Mouse (Mus musculus) adipocyte (in vitro differentiated cells): ENCODE measurements around the gene Kank2.
"Not testable (repeated sequence)": the region's sequence is repeated elsewhere in the genome, so short reads cannot be mapped to it uniquely, and the experiment has no call there.

ENCODE experiments used
- DNase-seq: peaks from one replicate; pipeline ENCODE4 v3.0.0-alpha.2; 2016; ENCODE audit warnings: low spot score

The Kank2 gene

DNA sequence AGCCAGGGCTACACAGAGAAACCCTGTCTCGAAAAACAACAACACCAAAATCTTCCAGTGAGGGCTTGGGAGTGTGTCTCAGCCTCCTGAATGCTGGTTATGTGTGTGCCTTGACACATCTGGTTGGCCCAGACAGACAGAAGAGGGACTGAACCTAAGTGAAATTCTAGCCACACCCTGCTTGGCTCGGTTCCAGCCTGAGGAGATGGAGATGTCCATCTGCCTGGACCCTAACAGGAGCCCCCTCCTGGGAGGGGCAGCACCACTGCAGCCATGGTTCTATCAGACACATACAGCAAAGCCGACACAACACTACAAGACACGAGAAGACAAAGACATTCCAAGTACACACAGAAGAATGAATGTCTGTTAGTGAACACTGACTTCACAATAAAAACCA lies 19.6 kb upstream of the Kank2 start:
- DNase-seq: no peak

DNA sequence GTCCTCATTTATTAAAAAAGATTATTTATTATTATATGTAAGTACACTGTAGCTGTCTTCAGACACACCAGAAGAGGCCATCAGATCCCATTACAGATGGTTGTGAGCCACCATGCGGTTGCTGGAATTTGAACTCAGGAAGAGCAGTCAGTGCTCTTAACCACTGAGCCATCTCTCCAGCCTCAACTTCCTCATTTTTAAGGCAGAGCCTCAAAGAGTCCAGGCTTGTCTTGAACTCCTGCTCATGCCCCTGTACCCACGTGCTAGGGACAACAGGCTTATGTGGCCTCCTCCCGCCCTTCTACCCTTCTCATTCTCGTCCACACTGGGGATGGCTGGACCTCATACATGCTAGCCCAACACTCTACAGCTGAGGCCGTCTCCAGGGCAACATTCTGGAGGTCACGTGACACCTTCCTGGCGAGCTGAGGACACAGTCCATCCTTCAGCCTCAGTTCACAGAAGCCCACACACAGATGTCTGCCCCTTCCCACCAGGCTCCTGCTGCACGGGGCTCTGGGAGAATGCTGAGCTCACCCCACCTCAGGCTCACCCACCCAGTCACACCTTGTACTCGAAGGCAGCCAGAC lies 18.3 kb upstream of the Kank2 start:
- no peak for DNase-seq

DNA sequence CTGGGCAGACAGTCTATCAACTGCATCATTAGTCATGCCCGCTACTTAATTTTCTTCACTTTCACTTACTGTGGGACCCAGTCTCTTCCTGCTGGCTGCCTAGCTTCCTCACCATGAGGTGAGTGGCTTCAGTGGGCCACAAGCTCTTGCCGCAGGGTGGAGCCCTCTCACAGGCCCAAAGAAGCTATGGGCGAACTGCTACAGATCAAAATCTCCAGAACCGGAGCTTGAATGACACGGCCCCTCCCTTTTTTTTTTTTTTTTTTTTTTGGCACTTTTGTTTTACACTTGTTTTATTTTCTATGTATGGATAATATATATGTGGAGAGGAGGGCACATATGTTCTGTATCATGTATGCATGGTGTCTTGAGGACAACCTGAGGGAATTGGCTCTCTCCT lies 12.6 kb upstream of the Kank2 start:
- DNase-seq: no peak

DNA sequence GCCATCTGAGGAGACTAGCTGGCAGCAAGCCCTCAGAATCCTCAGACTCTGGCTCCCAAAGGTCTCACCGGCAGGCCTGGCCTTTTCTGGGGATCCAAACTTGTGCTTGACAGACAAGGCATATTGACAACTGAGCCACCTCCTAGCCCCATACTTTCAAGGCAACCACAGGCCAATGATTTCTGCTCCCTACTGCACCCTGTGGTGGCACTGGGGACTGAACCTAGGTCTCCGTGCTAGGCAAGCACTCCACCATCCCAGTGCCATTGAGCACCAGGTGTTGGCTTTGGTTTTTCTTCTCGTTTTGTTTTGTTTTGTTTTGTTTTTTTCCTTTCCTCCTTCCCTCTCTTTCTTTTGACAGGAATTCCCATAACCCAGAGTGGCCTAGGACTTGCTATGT lies 10.0 kb upstream of the Kank2 start:
- peak; percentile 37 for DNase-seq

DNA sequence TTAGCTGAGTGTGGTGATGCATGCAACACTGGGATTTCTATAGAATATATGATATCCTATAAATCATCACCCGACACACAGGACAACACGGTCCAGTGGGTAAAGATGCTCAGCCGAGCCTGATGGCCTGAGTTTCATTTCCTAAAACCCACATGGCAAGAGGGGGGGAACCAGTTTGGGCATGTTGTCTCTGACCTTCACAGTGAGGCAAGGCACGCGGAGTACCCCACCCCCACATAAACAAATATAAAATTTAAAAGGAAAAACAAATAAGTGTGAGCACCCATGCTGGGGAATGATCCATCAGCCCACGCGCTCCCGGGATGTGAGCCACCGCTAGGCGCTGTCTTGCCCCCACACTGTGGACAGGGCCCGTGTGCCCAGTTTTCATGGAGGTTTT lies 8.4 kb upstream of the Kank2 start:
- no peak for DNase-seq

DNA sequence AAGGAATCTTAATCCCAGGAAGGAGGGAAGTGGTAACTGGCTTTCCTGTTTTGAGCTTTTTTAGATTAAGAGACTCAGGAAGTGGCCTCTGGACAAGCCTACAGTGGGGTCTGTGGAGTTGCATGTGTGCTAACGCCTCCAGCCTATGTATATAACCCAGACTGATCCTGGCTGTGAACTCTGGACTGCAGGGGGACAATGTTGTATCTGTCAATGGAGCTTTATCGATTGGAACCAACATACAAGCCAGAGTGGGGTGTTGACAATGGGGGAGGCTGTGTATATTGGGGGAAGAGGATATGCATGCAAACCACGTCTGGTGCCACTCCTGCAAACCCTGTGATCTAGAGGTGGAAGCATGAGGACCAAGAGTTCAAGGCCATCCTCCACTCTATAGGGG lies 7.8 kb upstream of the Kank2 start:
- no peak for DNase-seq

DNA sequence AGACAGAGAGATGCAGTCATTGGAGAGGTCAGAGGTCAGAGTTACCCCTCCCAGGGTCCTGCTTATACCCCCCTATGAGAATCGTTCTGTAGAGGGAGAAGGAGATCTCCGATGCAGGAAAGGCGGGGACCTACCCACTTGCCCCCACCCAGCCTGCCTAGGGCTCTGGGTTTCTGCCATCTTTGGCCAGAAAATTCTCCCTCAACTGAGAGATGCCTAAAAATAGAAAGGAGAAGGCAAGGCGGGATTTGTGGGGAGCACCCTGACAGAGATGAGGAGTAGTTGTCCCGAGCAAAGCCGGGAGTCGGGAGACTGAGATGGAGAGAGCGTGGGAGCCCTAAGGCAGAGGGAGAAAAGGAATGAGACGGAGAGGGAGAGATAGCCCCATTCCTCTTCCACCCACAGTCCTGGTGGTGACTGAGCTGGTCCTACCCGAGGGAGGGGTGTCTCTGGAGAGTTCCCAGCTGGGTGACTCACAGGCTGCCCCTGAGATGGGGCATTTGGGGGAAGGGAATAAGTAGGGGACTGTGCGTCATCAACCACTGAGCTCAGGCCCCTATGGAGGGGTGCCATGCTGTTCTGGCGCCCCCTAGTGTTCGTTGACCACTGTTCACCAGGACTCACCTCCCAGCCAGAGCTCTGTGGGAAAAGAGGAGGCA lies 5.6 kb upstream of the Kank2 start:
- peak; percentile 86 for DNase-seq

DNA sequence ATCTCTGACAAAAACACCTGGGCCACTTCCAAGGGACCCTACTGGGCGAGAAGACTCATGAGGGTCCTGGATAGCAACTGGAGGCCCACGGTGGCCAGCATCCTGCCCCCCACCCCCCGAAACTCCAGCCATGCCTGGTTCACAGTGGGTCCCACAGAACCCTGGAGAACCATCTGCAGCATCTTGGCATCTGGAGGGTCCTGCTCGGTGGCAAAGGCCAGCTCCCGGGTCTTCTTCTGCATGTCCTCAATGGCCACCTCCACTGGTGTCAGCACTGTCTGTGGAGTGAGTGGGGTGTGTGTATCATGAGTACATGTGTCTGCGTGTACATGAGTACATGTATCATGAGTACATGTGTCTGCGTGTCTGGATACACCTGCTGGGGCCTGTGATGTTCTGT lies 3.0 kb upstream of the Kank2 start:
- DNase-seq: no peak

DNA sequence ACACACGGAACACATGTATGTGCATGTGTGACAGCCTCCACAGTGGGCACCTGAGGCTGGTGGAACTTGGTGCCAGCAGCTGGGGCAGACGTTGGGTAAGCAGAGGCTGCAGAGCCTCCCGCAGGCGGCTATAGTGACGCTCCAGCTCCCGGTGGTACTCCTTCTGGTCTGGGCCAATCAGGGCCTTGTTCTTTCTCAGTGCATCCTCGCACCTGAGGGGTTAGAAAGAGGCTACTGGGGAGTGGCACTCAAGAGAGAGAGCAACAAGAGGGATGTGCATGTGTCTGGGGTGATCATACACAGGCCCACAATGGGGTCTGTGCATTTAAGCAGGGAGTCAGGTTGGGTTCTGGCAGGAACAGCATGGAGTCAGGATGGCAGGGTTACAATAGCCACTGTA lies 2.6 kb upstream of the Kank2 start:
- DNase-seq: no peak

DNA sequence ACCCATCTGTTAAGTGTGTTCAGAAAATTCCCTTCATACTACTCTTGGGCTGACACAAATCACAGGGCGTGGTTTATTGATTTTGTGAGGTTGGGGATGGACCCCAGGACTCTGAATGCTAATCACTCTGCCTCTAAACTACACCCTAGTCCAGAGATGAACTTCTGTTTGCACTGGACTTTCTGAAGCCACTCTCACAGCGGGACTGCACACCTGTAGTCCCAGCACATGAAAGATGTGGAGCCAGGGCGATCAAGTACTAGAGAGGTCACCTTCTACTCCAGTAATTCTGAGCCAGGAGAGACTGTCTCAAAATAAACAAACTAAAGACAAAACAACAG lies 436 bp upstream of the Kank2 start:
- DNase-seq: no peak

DNA sequence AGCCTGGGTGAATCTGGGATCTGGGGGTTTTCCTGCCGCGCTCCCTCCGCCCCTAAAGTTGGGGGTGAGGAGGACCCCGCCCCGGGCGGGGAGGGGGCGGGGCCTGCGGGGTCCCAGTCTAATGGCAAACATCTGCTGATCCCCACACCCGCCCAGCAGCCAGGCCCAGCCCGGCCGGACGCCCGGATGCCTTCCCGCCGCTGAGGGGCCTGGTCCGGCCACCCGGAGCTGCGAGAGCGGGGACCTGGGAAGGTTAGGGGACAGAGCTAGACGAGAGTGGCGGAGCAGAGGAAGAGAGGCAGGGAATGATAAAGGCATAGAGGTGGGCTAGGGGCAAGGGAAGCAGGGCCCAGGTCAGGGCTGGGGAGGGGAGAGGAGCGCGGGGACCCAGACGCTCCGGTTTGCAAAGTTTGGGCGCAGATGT lies 611 bp downstream of the Kank2 start:
- DNase-seq: peak; percentile 37

DNA sequence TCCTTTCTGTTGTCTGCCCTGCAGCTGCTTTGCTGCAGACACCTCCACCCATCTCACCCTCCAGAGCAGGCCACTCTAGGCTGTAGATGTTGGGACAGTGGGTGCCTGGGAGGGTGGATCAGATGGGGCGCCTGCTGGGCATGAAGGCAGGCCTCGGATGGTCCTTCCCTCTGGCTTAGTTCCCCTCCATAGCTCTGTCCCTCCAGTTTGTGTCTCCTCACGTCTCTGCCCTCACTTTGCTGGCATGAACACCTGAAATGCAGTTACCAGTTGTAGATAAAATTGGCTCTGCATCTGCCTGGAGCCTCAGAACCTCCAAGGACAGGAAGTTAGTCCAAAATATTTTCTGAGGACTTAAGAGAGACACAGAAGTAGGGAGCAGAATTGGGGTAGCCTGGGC lies 1.6 kb downstream of the Kank2 start:
- DNase-seq: no peak

DNA sequence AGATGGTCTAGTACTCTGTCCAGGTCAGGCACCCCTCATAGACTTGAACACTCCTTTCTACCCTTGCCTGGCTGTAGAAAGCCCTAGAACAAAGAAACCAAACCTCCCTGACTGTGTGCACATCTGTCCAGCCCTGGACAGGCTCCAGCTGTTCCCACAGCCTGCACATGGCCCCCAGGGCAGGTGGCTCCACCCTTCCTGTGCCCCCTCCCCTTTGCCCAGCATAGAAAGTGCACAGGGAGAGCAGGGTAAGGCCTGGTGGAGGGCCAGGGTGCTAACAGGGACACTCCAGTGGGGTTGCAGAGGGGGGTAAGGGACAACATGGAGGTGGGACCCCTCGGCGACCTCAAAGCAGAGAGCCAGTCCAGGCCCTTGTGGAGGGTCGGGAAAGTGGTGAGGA lies 2.3 kb downstream of the Kank2 start:
- no peak for DNase-seq

DNA sequence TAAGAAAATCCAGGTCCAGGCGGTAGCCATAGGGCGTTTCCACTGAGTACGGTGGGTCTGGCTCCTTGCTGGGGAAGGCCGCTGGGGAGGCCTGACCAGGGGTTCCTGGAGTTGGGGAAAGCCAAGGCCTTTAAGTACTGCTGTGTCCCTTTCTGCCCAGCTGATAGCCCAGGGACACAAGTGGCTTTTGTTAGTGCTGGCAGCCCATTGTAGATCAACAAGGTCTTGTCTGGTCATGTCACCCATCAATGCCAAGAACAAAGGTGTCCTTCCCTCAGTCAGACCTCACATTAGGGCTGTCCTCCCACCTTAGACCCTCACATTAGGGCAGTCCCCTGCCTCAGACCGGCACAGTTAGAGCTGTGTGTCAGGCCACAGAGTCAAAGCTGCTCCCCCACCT lies 3.0 kb downstream of the Kank2 start:
- DNase-seq: no peak

DNA sequence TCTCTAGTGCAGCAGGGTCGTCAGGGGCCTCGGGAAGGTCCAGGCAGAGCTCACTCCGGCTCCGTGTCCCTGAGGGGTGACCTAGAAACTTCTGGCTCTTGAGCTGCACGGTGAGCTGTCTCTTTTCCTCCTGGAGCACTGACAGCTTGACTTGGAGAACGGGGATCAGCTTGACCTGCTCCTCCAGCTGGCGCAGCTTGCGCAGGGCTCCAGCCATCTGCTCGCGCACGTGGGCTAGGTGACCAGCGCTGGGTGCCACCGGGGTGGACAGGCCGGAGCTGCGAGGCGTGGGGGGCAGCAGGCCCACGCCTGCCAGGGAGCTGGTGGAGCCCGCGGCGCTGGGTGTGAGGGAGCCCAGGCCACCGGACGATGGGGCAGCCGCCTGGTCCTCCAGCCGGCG lies 3.6 kb downstream of the Kank2 start:
- no peak for DNase-seq

DNA sequence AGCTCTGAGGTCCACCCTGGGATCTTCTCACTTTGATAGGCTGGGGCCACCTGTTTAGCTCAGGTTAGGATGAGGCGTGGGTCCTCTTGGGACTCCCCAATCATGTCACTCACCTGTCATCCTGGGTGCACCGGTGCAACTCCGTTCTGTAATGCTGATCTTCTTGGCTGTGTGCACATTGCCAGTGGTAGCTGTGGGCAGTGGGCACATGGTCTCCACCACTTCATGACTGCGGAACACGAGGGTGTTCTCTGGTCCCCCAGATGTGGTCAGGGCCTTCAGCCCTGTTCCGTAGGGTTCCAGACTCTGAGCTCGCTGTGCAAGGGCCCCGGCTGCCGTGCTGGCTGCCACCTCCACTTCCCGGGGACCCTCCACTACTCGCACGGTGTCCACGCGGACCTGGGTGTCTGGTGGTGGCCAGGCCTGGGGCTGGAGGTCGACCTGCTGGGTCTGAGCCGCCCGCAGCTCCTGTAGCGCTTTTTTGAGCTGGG lies 4.2 kb downstream of the Kank2 start:
- no peak for DNase-seq

DNA sequence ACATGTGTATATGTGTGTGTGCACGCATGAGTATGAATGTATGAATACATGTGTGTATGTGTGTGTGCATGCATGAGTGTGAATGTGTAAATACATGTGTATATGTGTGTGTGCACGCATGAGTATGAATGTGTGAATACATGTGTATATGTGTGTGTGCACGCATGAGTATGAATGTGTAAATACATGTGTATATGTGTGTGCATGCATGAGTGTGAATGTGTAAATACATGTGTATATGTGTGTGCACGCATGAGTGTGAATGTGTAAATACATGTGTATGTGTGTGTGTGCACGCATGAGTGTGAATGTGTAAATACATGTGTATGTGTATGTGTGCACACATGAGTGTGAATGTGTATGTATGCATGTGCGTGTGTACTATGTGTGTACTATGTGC lies 5.0 kb downstream of the Kank2 start:
- not testable (repeated sequence) for DNase-seq

DNA sequence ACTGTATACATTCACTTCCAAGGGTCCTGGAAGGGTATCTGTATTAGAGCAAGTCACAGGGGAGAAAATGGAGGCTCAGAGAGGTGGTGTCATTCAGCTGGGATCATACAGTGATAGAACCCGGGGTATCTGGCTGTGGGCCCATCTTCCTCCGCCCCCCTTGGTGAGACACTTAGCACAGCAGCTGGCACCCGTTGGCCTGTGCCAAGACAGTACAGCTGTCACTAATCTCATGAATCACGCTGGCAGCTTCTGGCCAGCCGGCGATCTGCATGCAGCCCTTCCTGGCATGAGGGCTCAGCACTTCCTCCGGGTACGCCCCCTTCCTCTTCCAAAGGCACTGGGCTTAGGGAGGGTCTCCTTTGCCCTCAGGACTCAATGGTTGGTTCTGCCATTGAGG lies 5.9 kb downstream of the Kank2 start:
- DNase-seq: peak; percentile 62

DNA sequence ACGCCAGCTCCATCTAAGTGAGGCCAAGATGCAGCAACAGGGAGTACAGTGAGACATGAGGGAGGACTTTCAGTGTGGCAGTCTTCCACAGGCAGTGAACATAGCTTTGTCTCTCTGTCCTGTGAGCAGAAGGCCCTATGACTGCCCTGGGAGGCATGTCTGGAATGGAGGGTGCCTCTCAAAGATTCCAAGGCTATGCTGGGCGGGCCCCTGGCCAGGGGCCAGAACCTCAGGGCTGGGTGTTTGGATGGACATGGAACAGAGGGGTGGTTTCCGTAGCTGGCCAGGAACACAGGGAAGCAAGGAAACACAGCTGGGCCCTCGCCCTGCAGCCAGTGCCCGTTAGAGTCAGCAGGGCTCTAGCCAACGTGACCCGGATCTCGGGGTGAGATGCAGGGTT lies 6.7 kb downstream of the Kank2 start:
- peak; percentile 65 for DNase-seq

DNA sequence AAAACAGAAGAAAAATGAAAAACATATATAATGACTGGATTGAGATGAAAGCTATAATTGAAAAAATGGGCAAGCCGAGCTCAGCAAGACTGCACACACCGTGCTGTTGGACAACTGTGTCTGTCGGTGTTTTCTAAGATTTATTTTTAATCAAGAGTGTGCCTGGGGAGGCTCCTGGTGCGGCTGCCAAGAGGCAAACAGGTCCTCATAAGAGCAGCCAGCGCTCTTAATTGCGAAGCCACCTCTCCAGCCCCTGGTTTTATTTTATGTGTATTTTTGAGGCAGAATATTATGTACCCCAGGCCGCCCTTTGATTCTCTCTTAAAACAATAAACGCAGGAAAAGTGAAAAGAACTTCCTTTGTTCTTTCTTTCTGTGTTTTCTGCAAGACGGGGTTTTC lies 10.3 kb downstream of the Kank2 start:
- no peak for DNase-seq

DNA sequence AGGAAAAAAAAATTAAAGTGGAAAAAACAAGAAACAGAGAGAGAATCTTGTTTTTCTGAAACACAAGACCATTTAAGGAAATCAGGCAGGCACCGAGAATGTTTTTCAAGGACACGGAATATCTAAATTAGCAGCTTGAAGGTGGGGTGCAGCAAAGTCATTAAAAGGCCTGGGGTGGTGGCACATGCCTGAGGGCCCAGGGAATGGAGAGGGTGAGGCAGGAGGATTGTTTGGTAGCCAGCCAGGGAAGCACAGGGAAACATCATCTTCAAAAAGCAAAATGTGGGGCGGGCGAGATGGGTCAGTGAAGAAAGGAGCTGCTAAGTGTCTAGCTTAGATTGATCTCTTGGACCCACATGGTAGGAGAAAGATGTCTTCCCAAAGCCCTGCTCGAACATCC lies 10.9 kb downstream of the Kank2 start:
- no peak for DNase-seq

DNA sequence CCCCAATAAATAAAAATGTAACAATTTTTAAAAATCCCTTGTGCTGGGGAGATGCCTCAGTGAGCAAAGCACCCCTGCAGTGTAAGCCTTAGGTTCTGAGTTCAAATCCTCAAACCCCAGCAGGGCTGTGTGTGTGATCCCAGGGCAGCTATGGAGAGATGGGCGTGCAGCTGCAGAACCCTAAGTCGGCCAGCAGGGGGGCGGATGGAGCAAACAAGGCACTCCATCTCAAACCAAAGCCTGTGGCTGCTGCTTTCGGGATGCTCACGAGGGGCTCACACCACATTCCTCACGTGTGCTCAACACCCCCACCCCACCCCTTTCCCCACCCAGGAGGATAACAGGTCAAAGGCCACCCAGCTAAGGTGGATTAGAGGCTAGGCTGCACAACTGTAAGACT lies 11.6 kb downstream of the Kank2 start:
- DNase-seq: peak; percentile 55

DNA sequence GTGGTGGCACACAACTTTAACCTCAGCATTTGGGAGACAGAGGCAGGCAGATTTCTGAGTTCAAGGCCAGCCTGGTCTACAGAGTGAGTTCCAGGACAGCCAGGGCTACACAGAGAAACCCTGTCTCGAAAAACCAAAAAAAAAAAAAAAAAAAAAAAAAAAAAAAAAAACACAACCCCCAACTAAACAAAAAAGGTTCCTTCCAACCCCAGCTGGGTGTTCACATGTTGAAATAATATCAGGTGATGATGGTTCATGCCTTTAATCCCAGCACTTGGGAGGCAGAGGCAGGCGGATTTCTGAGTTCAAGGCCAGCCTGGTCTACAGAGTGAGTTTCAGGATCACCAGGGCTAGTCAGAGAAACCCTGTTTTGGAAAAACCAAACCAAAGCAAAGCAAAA lies 12.2 kb downstream of the Kank2 start:
- DNase-seq: not testable (repeated sequence)
